Mouse (Mus musculus) kidney, postnatal 36 days (tissue): ENCODE data around the gene Scamp4.

ENCODE experiments used
- DNase-seq, 2 experiments: peaks; one replicate each; pipeline ENCODE4 v3.0.0; 2021 to 2022; ENCODE audit warnings: mixed read lengths in 2 of 2

Gene Scamp4

DNA sequence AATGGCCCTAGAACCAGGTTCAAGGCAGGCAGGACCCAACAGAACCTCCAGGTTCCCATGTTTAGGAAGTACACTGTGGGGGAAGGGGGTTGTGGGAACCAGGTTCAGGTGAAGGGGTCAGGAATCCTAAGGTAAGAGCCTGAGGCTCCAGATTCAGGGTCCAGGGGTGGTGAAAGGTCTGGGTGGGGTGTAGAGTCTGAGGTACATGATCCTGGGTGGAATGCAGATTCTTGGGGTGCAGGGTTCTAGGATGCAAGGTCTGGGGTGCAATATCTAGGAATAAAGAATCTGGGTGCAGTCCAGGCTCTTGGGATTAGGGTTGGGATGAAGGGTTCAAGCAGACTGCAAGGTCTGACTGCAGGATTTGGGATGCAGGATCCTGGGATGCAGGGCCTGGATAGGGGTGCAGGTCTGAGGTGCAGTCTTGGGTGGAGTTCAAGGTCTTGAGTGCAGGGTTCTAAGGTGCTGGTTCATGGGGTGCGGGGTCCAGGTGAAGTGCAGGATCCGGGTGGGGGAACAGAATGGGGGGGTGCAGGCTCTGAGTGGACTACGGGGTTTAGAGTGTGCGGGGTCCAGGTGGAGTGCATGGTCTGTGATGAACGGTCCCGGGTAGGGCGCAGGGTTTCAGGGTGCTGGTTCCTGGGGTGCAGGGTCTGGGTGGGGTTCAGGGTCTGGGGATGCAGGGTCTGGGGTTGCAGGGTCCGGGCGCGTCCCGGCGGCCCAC, 52.9 kb downstream of the Scamp4 start:
- DNase-seq: no peak

DNA sequence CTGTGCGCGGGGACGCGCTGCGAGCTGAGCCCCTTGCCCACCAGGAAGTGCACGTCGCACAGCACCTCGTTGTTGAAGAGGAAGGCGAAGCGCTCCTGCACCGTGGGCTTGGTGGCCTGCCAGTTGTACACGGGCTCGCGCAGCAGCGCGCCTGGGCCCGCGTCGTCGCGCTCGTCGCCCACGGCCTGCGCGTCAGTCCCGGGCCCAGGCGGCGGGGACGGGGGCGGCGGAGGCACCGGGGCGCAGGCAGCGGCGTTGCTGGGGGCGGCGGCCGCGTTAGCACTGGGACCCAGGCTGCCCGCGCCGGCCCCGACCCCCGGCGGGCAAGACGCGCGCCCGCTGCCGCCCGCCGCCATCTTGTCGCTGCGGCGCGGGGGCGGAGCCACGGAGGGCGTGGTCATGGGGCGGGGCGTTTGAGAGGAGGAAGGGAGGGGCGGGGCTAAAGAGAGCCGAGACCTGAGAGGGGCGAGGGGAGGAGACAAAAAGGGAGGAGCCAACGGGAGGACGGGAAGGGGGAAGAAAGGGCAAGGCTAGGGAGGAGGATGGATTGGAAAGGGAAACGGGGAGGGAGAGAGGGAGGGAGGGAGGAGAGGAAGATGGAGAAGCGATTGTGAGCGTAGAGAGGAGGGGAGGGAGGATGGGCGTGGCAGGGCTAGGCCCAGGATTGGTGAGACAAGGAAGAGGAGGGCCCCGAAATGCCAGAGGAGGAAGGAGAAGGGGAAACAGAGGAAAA, 53.6 kb downstream of the Scamp4 start:
- DNase-seq: peak; percentile 99

GRCm38 (mm10) chr10:80656863-80657623, 54.4 kb downstream of the Scamp4 start, which contains the start of gene Btbd2:
Btbd2 (minus strand) TSS chr10:80657071.
- DNase-seq: peak in 1 of 2 experiments; percentile 70

GRCm38 (mm10) chr10:80658194-80658840, 55.6 kb downstream of the Scamp4 start:
- no peak for DNase-seq

GRCm38 (mm10) chr10:80658841-80659202, 56.1 kb downstream of the Scamp4 start:
- no peak for DNase-seq

DNA sequence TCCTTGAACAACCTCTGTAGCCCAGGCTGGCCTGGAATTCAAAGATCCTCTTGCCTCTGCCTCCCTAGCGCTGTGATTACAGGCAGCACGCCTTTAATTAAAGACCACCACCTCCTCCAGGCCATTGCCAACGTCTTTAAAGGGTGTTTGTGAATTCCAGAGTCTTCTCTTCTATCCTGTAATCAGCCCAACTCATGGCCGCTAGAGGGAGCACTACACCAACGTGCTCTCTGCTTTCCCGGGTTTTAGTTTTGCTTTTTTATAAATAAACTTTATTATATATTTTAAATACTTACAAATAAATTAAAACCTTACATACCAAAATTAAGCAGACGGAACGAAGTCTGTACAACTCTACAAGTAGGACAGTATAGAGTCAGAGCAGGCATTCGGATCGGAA, 56.5 kb downstream of the Scamp4 start:
- peak; percentile 82 to 93 for DNase-seq

DNA sequence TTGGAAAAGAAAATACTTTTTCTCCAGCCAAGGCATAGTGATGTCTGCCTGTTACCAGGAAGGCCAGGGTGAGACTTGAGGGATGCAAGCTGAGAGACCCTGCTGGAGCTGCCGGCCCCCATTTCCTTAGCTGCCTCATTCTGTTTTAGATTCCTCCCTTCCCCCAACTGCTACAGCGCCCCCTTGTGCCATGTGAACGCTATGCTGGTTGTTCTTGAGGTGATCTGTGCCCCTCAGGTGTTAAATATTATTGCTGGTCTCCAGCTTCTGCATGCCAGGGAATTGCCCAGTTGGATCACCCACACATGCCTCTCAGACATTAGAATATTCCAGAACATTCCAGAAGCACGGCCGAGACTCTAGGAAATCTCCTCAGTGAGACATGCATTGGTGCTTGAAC, 58.5 kb downstream of the Scamp4 start:
- DNase-seq: peak; percentile 74 to 86

- DNase-seq: no peak
Measured at GRCm38 (mm10) chr10:80663485-80664196, 61.0 kb downstream of the Scamp4 start.

- DNase-seq: peak; percentile 95 to 97
Measured at GRCm38 (mm10) chr10:80664197-80665015, 61.7 kb downstream of the Scamp4 start.

DNA sequence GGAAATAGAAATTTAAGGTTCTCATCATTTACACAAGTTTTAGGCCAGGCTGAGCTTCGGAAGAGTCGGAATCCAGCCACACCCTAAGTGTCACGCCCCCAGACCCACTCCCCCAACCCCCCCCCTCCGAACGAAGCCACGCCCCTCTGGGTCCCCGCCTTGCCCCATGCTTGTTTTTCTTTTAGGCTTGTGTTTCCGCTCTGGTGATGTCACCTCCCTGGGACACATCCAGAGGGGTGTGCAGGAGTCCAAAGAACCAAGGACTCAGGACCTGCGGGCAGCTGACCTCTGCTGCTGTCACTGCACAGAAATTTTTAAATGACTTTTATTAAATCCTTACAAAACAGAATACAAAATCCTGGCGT, 62.3 kb downstream of the Scamp4 start:
- DNase-seq: peak; percentile 88 to 92
